ENCODE assay signal across 9 mouse cellular contexts in the genomic region with DNA sequence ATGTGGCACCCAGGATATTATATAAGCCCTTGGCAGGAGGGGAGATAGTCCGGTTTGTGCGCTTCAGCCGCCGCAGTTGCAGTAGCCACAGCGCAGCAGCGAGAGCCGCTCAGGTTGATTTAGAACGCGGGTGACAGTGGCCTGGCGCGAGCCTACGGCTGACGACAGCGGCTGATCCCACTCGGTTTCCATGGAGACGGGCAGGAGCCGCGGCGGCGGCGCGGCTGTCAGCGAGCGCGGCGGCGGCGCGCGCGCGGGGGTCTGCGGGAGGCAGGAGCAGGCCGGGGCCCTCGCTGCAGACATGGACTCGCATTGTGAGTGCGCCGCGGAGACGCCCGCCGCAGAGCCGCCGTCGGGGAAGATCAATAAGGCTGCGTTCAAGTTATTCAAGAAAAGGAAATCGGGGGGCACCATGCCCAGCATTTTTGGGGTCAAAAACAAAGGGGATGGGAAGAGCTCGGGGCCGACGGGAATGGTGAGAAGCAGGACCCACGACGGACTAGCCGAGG. TPM values are rescaled to one million over a fixed set of nuclear protein-coding genes. Genes with fewer than 3 reads are reported as not detected.
A peak's percentile ranks its signal among the peaks of the same experiment; 100 is the strongest.
DNase-seq lines count a peak whose midpoint lies in the region; ATAC-seq and TF ChIP-seq lines count a peak whose summit lies in the region.
"Had no signal": no experiment of that assay in that cellular context is flagged by ENCODE, and none has a peak within 500 bp of the region (broad histone marks: within the 10 kb centered on the region; RNA-seq: fewer than 3 reads in every experiment).

No protein-coding gene starts in this region.

- H3K36me3 ChIP-seq in thymus, adult 2 months (ENCODE audit: control insufficient read depth, insufficient read depth, low read length): no peaks in the 10 kb centered on the region
- no peaks in the 10 kb centered on the region for H3K36me3 ChIP-seq in embryonic facial prominence, embryonic 12.5 days
- H3K36me3 ChIP-seq in lung, embryonic 14.5 days (ENCODE audit: insufficient read depth): no peaks in the 10 kb centered on the region
- H3K36me3 ChIP-seq: G1E had no signal

- H3K4me1 ChIP-seq in thymus, adult 2 months (replicated peaks; ENCODE audit: control insufficient read depth, insufficient read depth, low read length): no peaks in the 10 kb centered on the region
- H3K4me1 ChIP-seq in embryonic facial prominence, embryonic 12.5 days: no peaks in the 10 kb centered on the region; the same call in none of the 2 replicates
- H3K4me1 ChIP-seq in lung, embryonic 14.5 days (ENCODE audit: insufficient read depth): no peaks in the 10 kb centered on the region

- no peak for TF ChIP-seq POLR2A in thymus, adult 2 months (IDR thresholded peaks at IDR 0.05; ENCODE audit: control insufficient read depth, extremely low read depth, insufficient read depth, low read length, poor library complexity)

- H3K9me3 ChIP-seq in embryonic facial prominence, embryonic 12.5 days: no peaks in the 10 kb centered on the region
- no peaks in the 10 kb centered on the region for H3K9me3 ChIP-seq in lung, embryonic 14.5 days (ENCODE audit: low read depth, low read length)

- H3K27ac ChIP-seq in thymus, adult 2 months (ENCODE audit: control insufficient read depth, insufficient read depth, low read length): no peak overlapping the region
- peak overlapping the region; percentile 23; the same call in 1 of the 2 replicates for H3K27ac ChIP-seq in embryonic facial prominence, embryonic 12.5 days
- H3K27ac ChIP-seq in lung, embryonic 14.5 days (ENCODE audit: low read depth): no peak overlapping the region

- 1% methylated on average over 53 of the region's 53 CpGs for WGBS in thymus, adult 2 months
- under 1% methylated on average over 53 of the region's 53 CpGs for WGBS in embryonic facial prominence, embryonic 12.5 days
- WGBS in lung, embryonic 14.5 days: under 1% methylated on average over 52 of the region's 53 CpGs

- peak; percentile 77 for ATAC-seq in embryonic facial prominence, embryonic 12.5 days (ENCODE audit: insufficient number of reproducible peaks, insufficient read depth, low FRiP score, low TSS enrichment)
- ATAC-seq in lung, embryonic 14.5 days (ENCODE audit: insufficient read depth): peak; percentile 87

- peak overlapping the region; percentile 89 for H3K4me2 ChIP-seq in embryonic facial prominence, embryonic 12.5 days (replicated peaks)
- H3K4me2 ChIP-seq in lung, embryonic 14.5 days: peak overlapping the region; percentile 91

- TF ChIP-seq CTCF in thymus, adult 2 months (IDR thresholded peaks at IDR 0.05; ENCODE audit: borderline replicate concordance, control insufficient read depth, extremely low read depth, insufficient read depth, low read length, poor library complexity): no peak
- TF ChIP-seq CTCF in lung, embryonic 14.5 days (IDR thresholded peaks at IDR 0.05; ENCODE audit: low read depth): no peak

- peaks cover 5% of the 10 kb centered on the region; the same call in 1 of the 2 replicates for H3K27me3 ChIP-seq in thymus, adult 2 months (ENCODE audit: control insufficient read depth, insufficient read depth, low read length)
- peaks cover 34% of the 10 kb centered on the region for H3K27me3 ChIP-seq in embryonic facial prominence, embryonic 12.5 days
- H3K27me3 ChIP-seq in lung, embryonic 14.5 days (ENCODE audit: insufficient read depth, low read length): peaks cover 30% of the 10 kb centered on the region

- no peak overlapping the region for H3K4me3 ChIP-seq in thymus, adult 2 months (ENCODE audit: control insufficient read depth, insufficient read depth, low read length)
- peak overlapping the region; percentile 57 for H3K4me3 ChIP-seq in embryonic facial prominence, embryonic 12.5 days
- H3K4me3 ChIP-seq in lung, embryonic 14.5 days (ENCODE audit: low read depth, low read length): peak overlapping the region; percentile 59

- peak overlapping the region; percentile 74 for H3K9ac ChIP-seq in embryonic facial prominence, embryonic 12.5 days
- H3K9ac ChIP-seq in lung, embryonic 14.5 days: peak overlapping the region; percentile 57

- DNase-seq in thymus, postnatal 0 days (ENCODE audit: low spot score): peak; percentile 8
- no peak for DNase-seq in thymus, adult 2 months
- peak; percentile 46 for DNase-seq in heart, postnatal 4 days
- peak; percentile 93 for DNase-seq in layer of hippocampus, adult 9-11 months
- peak; percentile 88 for DNase-seq in lung, embryonic 14.5 days
- peak; percentile 67 for DNase-seq in ovary, postnatal 36 days (ENCODE audit: low spot score)
- DNase-seq in spleen, postnatal 4 days (ENCODE audit: low spot score in 2 of 2): no peak

RNA-seq across cellular contexts. Expression of a gene that starts 5.1 kb away (rescaled TPM):
- 0.01 TPM in 1 of 2 replicates, not detected in the other for polyA plus RNA-seq in thymus, postnatal 0 days (2015; fragmentation: Nextera tagmentation; extraction: Ambion mirVana)
- polyA plus RNA-seq in thymus, adult 2 months (2012; rRNA removed): 0.05 and 0.31 TPM in 2 replicates
- polyA plus RNA-seq in embryonic facial prominence, embryonic 12.5 days (2016; fragmentation: Nextera tagmentation; extraction: Ambion mirVana): 9.0 and 9.1 TPM in 2 replicates
- total RNA-seq in heart, postnatal 4 days (2021): under 1 TPM; 0.07 to 0.10 TPM
- 1.3 and 2.0 TPM in 2 replicates for polyA plus RNA-seq in lung, embryonic 14.5 days (2014; fragmentation: Nextera tagmentation; extraction: Ambion mirVana)
- polyA plus RNA-seq: G1E had no signal

Comparison
In these comparisons a context has a peak if more than half of its experiments do, and no peak if none do; other contexts are left out.
1. DNase-seq: peak in thymus, postnatal 0 days (single experiment), heart, postnatal 4 days (single experiment), layer of hippocampus, adult 9-11 months (single experiment), lung, embryonic 14.5 days (single experiment) and ovary, postnatal 36 days (single experiment); none in thymus, adult 2 months (single experiment) and spleen, postnatal 4 days (0 of 2).